Mouse (Mus musculus): ENCODE measurements around the gene Trim26. TPM values are rescaled to one million over a fixed set of nuclear protein-coding genes. Genes with fewer than 3 reads are reported as not detected.
"Not testable (repeated sequence)": the region's sequence is repeated elsewhere in the genome, so short reads cannot be mapped to it uniquely, and the experiment has no call there.

Gene Trim26
- total RNA-seq, 2 experiments from 2014 or later: 19.4 to 20.5 TPM

- intact Hi-C loops (cut with DNase I): no loop called here
- DNase-seq (ENCODE audit: low spot score): no peak
These were observed 7.8 kb downstream of the Trim26 start for GRCm38 (mm10) chr17:36844725-36845124.

- intact Hi-C loops (cut with DNase I): no loop called here
- DNase-seq (ENCODE audit: low spot score): no peak
These were observed 12.0 kb downstream of the Trim26 start for GRCm38 (mm10) chr17:36848911-36849310.

- intact Hi-C loops (cut with DNase I): no loop called here
- no peak for DNase-seq (ENCODE audit: low spot score)
These were observed 13.1 kb downstream of the Trim26 start for GRCm38 (mm10) chr17:36849992-36850391.

- DNase-seq (ENCODE audit: low spot score): no peak
- intact Hi-C loops (cut with DNase I): no loop called here
These were observed 14.3 kb downstream of the Trim26 start for GRCm38 (mm10) chr17:36851200-36851599.

- intact Hi-C loops (cut with DNase I): no loop called here
- DNase-seq (ENCODE audit: low spot score): no peak
These were observed 14.7 kb downstream of the Trim26 start for GRCm38 (mm10) chr17:36851627-36852026.

- intact Hi-C loops (cut with DNase I): no loop called here
- DNase-seq (ENCODE audit: low spot score): no peak
These were observed 18.6 kb downstream of the Trim26 start for GRCm38 (mm10) chr17:36855484-36855883.

- no peak for DNase-seq (ENCODE audit: low spot score)
- intact Hi-C loops (cut with DNase I): no loop called here
These were observed 19.3 kb downstream of the Trim26 start for GRCm38 (mm10) chr17:36856236-36856635.

- no peak for DNase-seq (ENCODE audit: low spot score)
- intact Hi-C loops (cut with DNase I): no loop called here
These were observed 21.2 kb downstream of the Trim26 start for GRCm38 (mm10) chr17:36858181-36858580.

GRCm38 (mm10) chr17:36861680-36862079 lies 24.7 kb downstream of the Trim26 start:
- intact Hi-C loops (cut with DNase I): no loop called here
- DNase-seq (ENCODE audit: low spot score): no peak

GRCm38 (mm10) chr17:36866719-36867527 lies 30.0 kb downstream of the Trim26 start, which contains the start of gene Trim15:
Gene Trim15, minus strand, starts transcription at chr17:36867210.
- intact Hi-C loops (cut with DNase I): no loop called here
- no peak for DNase-seq (ENCODE audit: low spot score)

- DNase-seq (ENCODE audit: low spot score): no peak
- intact Hi-C loops (cut with DNase I): no loop called here
These were observed 31.9 kb downstream of the Trim26 start for GRCm38 (mm10) chr17:36868836-36869235.

- no peak for DNase-seq (ENCODE audit: low spot score)
- intact Hi-C loops (cut with DNase I): no loop called here
These were observed 32.5 kb downstream of the Trim26 start, which contains the start of gene Trim10 for GRCm38 (mm10) chr17:36869284-36869954. Gene Trim10, plus strand, starts transcription at chr17:36869574.

- no peak for DNase-seq (ENCODE audit: low spot score)
- intact Hi-C loops (cut with DNase I): no loop called here
These were observed 33.2 kb downstream of the Trim26 start for GRCm38 (mm10) chr17:36869955-36870810.

GRCm38 (mm10) chr17:36874636-36875035 lies 37.7 kb downstream of the Trim26 start:
- intact Hi-C loops (cut with DNase I): no loop called here
- no peak for DNase-seq (ENCODE audit: low spot score)

- intact Hi-C loops (cut with DNase I): no loop called here
- DNase-seq (ENCODE audit: low spot score): no peak
These were observed 46.4 kb downstream of the Trim26 start for GRCm38 (mm10) chr17:36883350-36883749.

- intact Hi-C loops (cut with DNase I): no loop called here
- no peak for DNase-seq (ENCODE audit: low spot score)
These were observed 48.3 kb downstream of the Trim26 start for GRCm38 (mm10) chr17:36885132-36885790.

GRCm38 (mm10) chr17:36890073-36890903 lies 53.4 kb downstream of the Trim26 start, which contains the start of gene Trim40:
Gene Trim40, minus strand, starts transcription at chr17:36890123.
- DNase-seq (ENCODE audit: low spot score): no peak
- intact Hi-C loops (cut with DNase I): loop anchor here (5.0 kb wide), 2 partner anchors 157 to 312 kb away; partner anchors contain the start of genes Gabbr1 and Olfr94

GRCm38 (mm10) chr17:36891496-36891895 lies 54.6 kb downstream of the Trim26 start:
- intact Hi-C loops (cut with DNase I): loop anchor here (5.0 kb wide), 2 partner anchors 156 to 311 kb away; partner anchors contain the start of genes Gabbr1 and Olfr94
- DNase-seq (ENCODE audit: low spot score): not testable (repeated sequence)
